Mouse (Mus musculus) C2C12 (cell line): Measurements from ENCODE around the gene Cdyl. TPM values are rescaled to one million over a fixed set of nuclear protein-coding genes. Genes with fewer than 3 reads are reported as not detected.

Source experiments
- H3K27me3 ChIP-seq: one replicate; pipeline ENCODE4 v1.6.1; 2011; ENCODE audit not compliant: control insufficient read depth, insufficient read depth, insufficient read length
- H3K36me3 ChIP-seq: one replicate; pipeline ENCODE4 v1.6.1; 2011; ENCODE audit not compliant: control insufficient read depth, insufficient read depth
- H3K4me3 ChIP-seq: one replicate; pipeline ENCODE4 v1.5.1; 2011; ENCODE audit warnings: mild to moderate bottlenecking, control low read depth; ENCODE audit not compliant: poor library complexity, insufficient read depth, severe bottlenecking
- H3K79me2 ChIP-seq: one replicate; pipeline ENCODE4 v1.6.1; 2011; ENCODE audit not compliant: control insufficient read depth, insufficient read depth
- H3K79me3 ChIP-seq: one replicate; pipeline ENCODE4 v1.6.1; 2011; ENCODE audit warnings: low read depth, control low read depth
- H3ac ChIP-seq: one replicate; pipeline ENCODE3; 2011; ENCODE audit warnings: low read depth; ENCODE audit not compliant: control insufficient read depth, insufficient read length
- CEBPB ChIP-seq: IDR thresholded peaks from one replicate; pipeline ENCODE4 v1.6.1; 2011; ENCODE audit warnings: low read depth, mild to moderate bottlenecking, control low read depth, moderate library complexity
- CTCF ChIP-seq: IDR thresholded peaks from one replicate; pipeline ENCODE4 v1.5.1; 2011; ENCODE audit not compliant: control insufficient read depth, insufficient read depth, insufficient read length
- FOSL1 ChIP-seq: IDR thresholded peaks from one replicate; pipeline ENCODE4 v1.8.0; 2011; ENCODE audit warnings: mild to moderate bottlenecking, low read length; ENCODE audit not compliant: poor library complexity, insufficient read depth, severe bottlenecking
- MAX ChIP-seq: IDR thresholded peaks from one replicate; pipeline ENCODE4 v1.6.1; 2011; ENCODE audit warnings: mild to moderate bottlenecking, control low read depth
- MYOD1 ChIP-seq: IDR thresholded peaks from one replicate; pipeline ENCODE4 v1.6.1; 2011; ENCODE audit warnings: low read depth; ENCODE audit not compliant: control insufficient read depth, insufficient read length
- MYOG ChIP-seq: IDR thresholded peaks from one replicate; pipeline ENCODE4 v1.6.1; 2011; ENCODE audit not compliant: control insufficient read depth, insufficient read length; ENCODE audit errors: extremely low read depth
- USF1 ChIP-seq: IDR thresholded peaks from one replicate; pipeline ENCODE4 v1.6.1; 2011; ENCODE audit warnings: low read depth, mild to moderate bottlenecking, control low read depth, moderate library complexity
- polyA plus RNA-seq: library from polyadenylated mRNA; unstranded; fragments of >200 nt; fragmentation: generic; extraction: Trizol; gene quantifications from one replicate; pipeline ENCODE4 v1.2.1, GENCODE M21; 2012; ENCODE audit warnings: missing spikeins

The Cdyl gene
- polyA plus RNA-seq, 1 experiment, result 5.2 TPM

GRCm38 (mm10) chr13:35780714-35781113 is 121.1 kb downstream of the Cdyl start:
- peaks cover 74% of the 10 kb centered on the region for H3K79me2 ChIP-seq
- H3K4me3 ChIP-seq, result no peak overlapping the region
- no peak overlapping the region for H3ac ChIP-seq
- H3K36me3 ChIP-seq, result no peaks in the 10 kb centered on the region
- peaks cover 28% of the 10 kb centered on the region for H3K79me3 ChIP-seq
- no peaks in the 10 kb centered on the region for H3K27me3 ChIP-seq
- TF ChIP-seq FOSL1, result no peak
- no peak for TF ChIP-seq MYOD1
- no peak for TF ChIP-seq MYOG
- no peak for TF ChIP-seq CTCF
- no peak for TF ChIP-seq MAX
- no peak for TF ChIP-seq CEBPB
- no peak for TF ChIP-seq USF1

GRCm38 (mm10) chr13:35781755-35782154 is 122.1 kb downstream of the Cdyl start:
- H3K79me2 ChIP-seq, result peaks cover 79% of the 10 kb centered on the region
- TF ChIP-seq CTCF (no peak), MYOD1 (no peak), USF1 (no peak), FOSL1 (no peak), MAX (no peak), CEBPB (no peak), MYOG (no peak)
- H3K79me3 ChIP-seq, result peaks cover 30% of the 10 kb centered on the region
- H3ac ChIP-seq, result no peak overlapping the region
- H3K36me3 ChIP-seq, result no peaks in the 10 kb centered on the region
- H3K4me3 ChIP-seq, result no peak overlapping the region
- H3K27me3 ChIP-seq, result no peaks in the 10 kb centered on the region

- Histone ChIP-seq H3K36me3 (no peaks in the 10 kb centered on the region), H3K4me3 (no peak overlapping the region), H3ac (no peak overlapping the region), H3K79me2 (peaks cover 80% of the 10 kb centered on the region), H3K79me3 (peaks cover 30% of the 10 kb centered on the region), H3K27me3 (no peaks in the 10 kb centered on the region)
- TF ChIP-seq MYOD1, result no peak
- TF ChIP-seq CEBPB, result no peak
- TF ChIP-seq USF1, result no peak
- no peak for TF ChIP-seq MAX
- TF ChIP-seq CTCF, result no peak
- TF ChIP-seq MYOG, result no peak
- no peak for TF ChIP-seq FOSL1
These were observed 123.3 kb downstream of the Cdyl start for GRCm38 (mm10) chr13:35782949-35783348.

- Histone ChIP-seq H3K79me2 (peaks cover 74% of the 10 kb centered on the region), H3K4me3 (no peak overlapping the region), H3ac (no peak overlapping the region), H3K27me3 (no peaks in the 10 kb centered on the region), H3K36me3 (no peaks in the 10 kb centered on the region), H3K79me3 (peaks cover 27% of the 10 kb centered on the region)
- TF ChIP-seq MYOG (no peak), USF1 (no peak), MYOD1 (no peak), CEBPB (no peak), MAX (no peak), FOSL1 (no peak), CTCF (no peak)
These were observed 123.9 kb downstream of the Cdyl start for GRCm38 (mm10) chr13:35783576-35783975.

- no peak overlapping the region for H3ac ChIP-seq
- H3K36me3 ChIP-seq, result no peaks in the 10 kb centered on the region
- TF ChIP-seq MYOG, result no peak
- no peak for TF ChIP-seq MAX
- no peak for TF ChIP-seq MYOD1
- no peak for TF ChIP-seq USF1
- TF ChIP-seq FOSL1, result no peak
- TF ChIP-seq CTCF, result no peak
- no peak for TF ChIP-seq CEBPB
- peaks cover 27% of the 10 kb centered on the region for H3K79me3 ChIP-seq
- no peak overlapping the region for H3K4me3 ChIP-seq
- no peaks in the 10 kb centered on the region for H3K27me3 ChIP-seq
- peaks cover 67% of the 10 kb centered on the region for H3K79me2 ChIP-seq
These were observed 124.6 kb downstream of the Cdyl start for GRCm38 (mm10) chr13:35784281-35784680.

- no peak overlapping the region for H3ac ChIP-seq
- H3K79me2 ChIP-seq, result peaks cover 61% of the 10 kb centered on the region
- H3K79me3 ChIP-seq, result peaks cover 31% of the 10 kb centered on the region
- no peaks in the 10 kb centered on the region for H3K27me3 ChIP-seq
- H3K36me3 ChIP-seq, result no peaks in the 10 kb centered on the region
- TF ChIP-seq FOSL1 (no peak), CTCF (no peak), MYOG (no peak), MYOD1 (no peak), CEBPB (no peak)
- H3K4me3 ChIP-seq, result no peak overlapping the region
These were observed 125.8 kb downstream of the Cdyl start for GRCm38 (mm10) chr13:35785330-35785939.
